ENCODE assay signal across 24 mouse cellular contexts in the genomic region with DNA sequence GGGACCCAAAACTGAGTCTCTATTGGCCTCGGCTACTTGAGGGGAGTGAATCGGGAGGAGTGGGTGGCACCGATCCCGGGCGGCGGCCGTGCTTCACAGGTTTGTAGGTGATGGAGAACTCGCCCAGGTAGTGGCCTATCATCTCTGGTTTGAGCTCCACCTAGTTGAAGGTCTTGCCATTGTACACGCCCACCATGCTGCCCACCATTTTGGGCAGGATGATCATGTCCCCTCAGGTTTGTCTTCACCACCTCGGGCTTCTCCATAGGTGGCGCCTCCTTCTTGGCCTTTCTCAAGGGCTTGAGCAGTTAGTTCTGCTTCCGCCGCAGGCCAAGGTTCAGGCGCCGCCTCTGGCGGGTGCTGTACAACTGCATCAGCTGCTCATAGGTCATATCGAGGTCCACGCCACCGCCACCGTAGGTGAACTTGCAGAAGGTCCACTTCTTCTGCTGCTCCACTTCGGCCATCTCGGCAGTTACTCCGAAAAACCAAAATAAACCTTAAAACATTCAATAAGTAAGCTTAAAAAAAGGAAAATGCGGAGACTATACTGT. TPM values are rescaled to one million over a fixed set of nuclear protein-coding genes. Genes with fewer than 3 reads are reported as not detected.
DNase-seq lines count a peak whose midpoint lies in the region; ATAC-seq lines count a peak whose summit lies in the region.
"Had no signal": no experiment of that assay in that cellular context is flagged by ENCODE, and none has a peak within 500 bp of the region (broad histone marks: within the 10 kb centered on the region; RNA-seq: fewer than 3 reads in every experiment).

No protein-coding gene starts in this region.

- H3K27me3 ChIP-seq in heart, embryonic 10.5 days (ENCODE audit: insufficient read depth, poor library complexity, severe bottlenecking), result no peaks in the 10 kb centered on the region
- H3K27me3 ChIP-seq in liver, embryonic 15.5 days, result no peaks in the 10 kb centered on the region
- H3K27me3 ChIP-seq: embryonic facial prominence, embryonic 13.5 days; forebrain, embryonic 15.5 days; intestine, embryonic 15.5 days; midbrain, embryonic 13.5 days; neural tube, embryonic 15.5 days; Patski; stomach, embryonic 15.5 days had no signal

- 88% methylated on average over 24 of the region's 24 CpGs for WGBS in heart, embryonic 10.5 days
- 85% methylated on average over 24 of the region's 24 CpGs for WGBS in liver, embryonic 15.5 days (ENCODE audit: insufficient replicate concordance)

- no peak overlapping the region for H3K4me2 ChIP-seq in liver, embryonic 15.5 days
- H3K4me2 ChIP-seq: embryonic facial prominence, embryonic 13.5 days; forebrain, embryonic 15.5 days; hindbrain, embryonic 14.5 days; intestine, embryonic 15.5 days; midbrain, embryonic 13.5 days; neural tube, embryonic 15.5 days; stomach, embryonic 15.5 days had no signal

- H3K4me1 ChIP-seq in heart, embryonic 10.5 days, result peaks cover 10% of the 10 kb centered on the region
- peaks cover 35% of the 10 kb centered on the region for H3K4me1 ChIP-seq in liver, embryonic 15.5 days (replicated peaks)

- H3K9me3 ChIP-seq in heart, embryonic 10.5 days, result no peaks in the 10 kb centered on the region
- no peaks in the 10 kb centered on the region for H3K9me3 ChIP-seq in liver, embryonic 15.5 days (replicated peaks)
- H3K9me3 ChIP-seq: embryonic facial prominence, embryonic 13.5 days; forebrain, embryonic 15.5 days; intestine, embryonic 15.5 days; midbrain, embryonic 13.5 days; neural tube, embryonic 15.5 days; stomach, embryonic 15.5 days had no signal

- H3K36me3 ChIP-seq in heart, embryonic 10.5 days, result peaks cover 15% of the 10 kb centered on the region
- H3K36me3 ChIP-seq in liver, embryonic 15.5 days (replicated peaks), result peaks cover 22% of the 10 kb centered on the region
- H3K36me3 ChIP-seq: forebrain, embryonic 15.5 days; midbrain, embryonic 13.5 days; neural tube, embryonic 15.5 days had no signal

- no peak overlapping the region for H3K4me3 ChIP-seq in heart, embryonic 10.5 days
- no peak overlapping the region for H3K4me3 ChIP-seq in liver, embryonic 15.5 days (replicated peaks)
- H3K4me3 ChIP-seq: embryonic facial prominence, embryonic 13.5 days; forebrain, embryonic 15.5 days; gastrocnemius, adult 2 months; intestine, embryonic 15.5 days; midbrain, embryonic 13.5 days; myocyte; neural tube, embryonic 15.5 days; stomach, embryonic 15.5 days had no signal

- peak; percentile 74 for DNase-seq in heart, embryonic 10.5 days (ENCODE audit: low spot score)
- no peak for DNase-seq in heart, adult 8-10 months (ENCODE audit: low spot score)
- peak; percentile 95 for DNase-seq in A20 (ENCODE audit: low read depth, low spot score)
- DNase-seq in ES-CJ7 (ENCODE audit: low read depth, low spot score), result peak; percentile 89
- DNase-seq in adrenal gland, adult 2 months, result no peak
- DNase-seq in MN1 (ENCODE audit: low spot score), result no peak
- DNase-seq: adrenal gland, postnatal 36 days; cerebellum, adult 2 months; gastrocnemius, adult 2 months; heart, postnatal 36 days; lung, adult 18-20 months; lung, postnatal 14 days; right cerebral cortex, postnatal 14 days; thymus, postnatal 14 days had no signal

- H3K27ac ChIP-seq in heart, embryonic 10.5 days, result no peak overlapping the region
- H3K27ac ChIP-seq in liver, embryonic 15.5 days (replicated peaks), result 0 out of 2 replicates have a peak overlapping the region, but pooled peaks have one; percentile 84
- H3K27ac ChIP-seq: embryonic facial prominence, embryonic 13.5 days; forebrain, embryonic 15.5 days; gastrocnemius, adult 2 months; hindbrain, embryonic 14.5 days; intestine, embryonic 15.5 days; midbrain, embryonic 13.5 days; neural tube, embryonic 15.5 days; stomach, embryonic 15.5 days had no signal

- H3K9ac ChIP-seq in liver, embryonic 15.5 days, result no peak overlapping the region
- H3K9ac ChIP-seq: embryonic facial prominence, embryonic 13.5 days; forebrain, embryonic 15.5 days; hindbrain, embryonic 14.5 days; intestine, embryonic 15.5 days; midbrain, embryonic 13.5 days; neural tube, embryonic 15.5 days; stomach, embryonic 15.5 days had no signal

- no peak for ATAC-seq in liver, embryonic 15.5 days (ENCODE audit: insufficient read depth)
- ATAC-seq: forebrain, embryonic 15.5 days; intestine, embryonic 15.5 days; midbrain, embryonic 13.5 days; Patski had no signal

RNA-seq across cellular contexts. Expression of a gene that starts 1.6 kb away (rescaled TPM):
- 55.9 and 65.2 TPM in 2 replicates for polyA plus RNA-seq in heart, embryonic 10.5 days (2016; fragmentation: Nextera tagmentation; extraction: Ambion mirVana)
- under 1 TPM in 3 of 4 experiments, not detected in 1; 0.60 to 0.75 (median 0.63) TPM for total RNA-seq in heart, adult 8-10 months (2022)
- polyA plus RNA-seq in liver, embryonic 15.5 days (2015; fragmentation: Nextera tagmentation; extraction: Ambion mirVana), result 50.8 and 51.3 TPM in 2 replicates
- 1 to 10 TPM; 1.1 to 1.4 TPM for total RNA-seq in adrenal gland, adult 2 months (2021)
- polyA plus RNA-seq in adrenal gland, adult 2 months (2012; rRNA removed), result 0.23 and 0.27 TPM in 2 replicates
- total RNA-seq: gastrocnemius, adult 2 months had no signal

RNA-seq across cellular contexts. Expression of a gene that starts 30.4 kb away (rescaled TPM):
- polyA plus RNA-seq in heart, embryonic 10.5 days (2016; fragmentation: Nextera tagmentation; extraction: Ambion mirVana), result 21.8 and 22.0 TPM in 2 replicates
- total RNA-seq in heart, adult 8-10 months (2022), result 10 to 100 TPM in 3 of 4 experiments, 1 to 10 TPM in 1; 9.4 to 12.1 (median 11.6) TPM
- polyA plus RNA-seq in liver, embryonic 15.5 days (2015; fragmentation: Nextera tagmentation; extraction: Ambion mirVana), result 40.4 and 46.5 TPM in 2 replicates
- 10 to 100 TPM; 18.2 to 37.0 TPM for total RNA-seq in adrenal gland, adult 2 months (2021)
- 13.1 and 15.8 TPM in 2 replicates for polyA plus RNA-seq in adrenal gland, adult 2 months (2012; rRNA removed)

RNA-seq across cellular contexts. Expression of a gene that starts 52.2 kb away (rescaled TPM):
- 1.4 and 2.2 TPM in 2 replicates for polyA plus RNA-seq in heart, embryonic 10.5 days (2016; fragmentation: Nextera tagmentation; extraction: Ambion mirVana)
- 1 to 10 TPM; 4.0 to 6.1 (median 5.1) TPM for total RNA-seq in heart, adult 8-10 months (2022)
- polyA plus RNA-seq in liver, embryonic 15.5 days (2015; fragmentation: Nextera tagmentation; extraction: Ambion mirVana), result 43.1 and 47.0 TPM in 2 replicates
- total RNA-seq in adrenal gland, adult 2 months (2021), result 10 to 100 TPM; 13.1 to 19.2 TPM
- 57.6 and 60.8 TPM in 2 replicates for polyA plus RNA-seq in adrenal gland, adult 2 months (2012; rRNA removed)

Comparison
In these comparisons a context has a peak if more than half of its experiments do, and no peak if none do; other contexts are left out.
1. DNase-seq: peak in heart, embryonic 10.5 days (single experiment), A20 (single experiment) and ES-CJ7 (single experiment); none in heart, adult 8-10 months (single experiment), adrenal gland, adult 2 months (single experiment) and MN1 (single experiment).
2. RNA of a gene that starts 1.6 kb away (polyA plus RNA-seq): 55.9 to 65.2 TPM in heart, embryonic 10.5 days and 50.8 to 51.3 TPM in liver, embryonic 15.5 days; 0.23 to 0.27 TPM in adrenal gland, adult 2 months; every median in the first group is over 10 times any median in the second.
3. RNA of a gene that starts 52.2 kb away (polyA plus RNA-seq): 57.6 to 60.8 TPM in adrenal gland, adult 2 months and 43.1 to 47.0 TPM in liver, embryonic 15.5 days; 1.4 to 2.2 TPM in heart, embryonic 10.5 days; every median in the first group is over 10 times any median in the second.